Mouse (Mus musculus) intestine, embryonic 14.5 days (tissue): Measurements from ENCODE around the gene Mdc1. TPM values are rescaled to one million over a fixed set of nuclear protein-coding genes. Genes with fewer than 3 reads are reported as not detected.

ENCODE experiments used
- ATAC-seq: fragments of 200-750 bp; cut with Nextera tagmentation; replicated peaks from 2 replicates; pipeline ENCODE4 v1.8.0; 2017; ENCODE audit warnings: low read depth, moderate number of reproducible peaks, moderate TSS enrichment, moderate library complexity; ENCODE audit not compliant: low FRiP score, low TSS enrichment
- DNase-seq: peaks from one replicate; pipeline ENCODE4 v3.0.0-alpha.2; 2018; ENCODE audit warnings: low spot score
- H3K27ac ChIP-seq: fragments of 300-500 bp; sonication (generic); 2 replicates; pipeline ENCODE4 v1.5.1; 2014; ENCODE audit warnings: low read depth, mild to moderate bottlenecking, control low read depth
- H3K27me3 ChIP-seq: fragments of 300-500 bp; sonication (generic); replicated peaks from 2 replicates; pipeline ENCODE4 v1.6.1; 2014; ENCODE audit warnings: low read length, control low read depth; ENCODE audit not compliant: control insufficient read depth, insufficient read depth
- H3K36me3 ChIP-seq: fragments of 300-500 bp; sonication (generic); 2 replicates; pipeline ENCODE4 v1.6.1; 2014; ENCODE audit warnings: low read length, control low read depth; ENCODE audit not compliant: control insufficient read depth, insufficient read depth
- H3K4me1 ChIP-seq: fragments of 300-500 bp; sonication (generic); replicated peaks from 2 replicates; pipeline ENCODE4 v1.6.1; 2014; ENCODE audit warnings: low read length, control low read depth, mixed read lengths; ENCODE audit not compliant: control insufficient read depth, insufficient read depth
- H3K4me2 ChIP-seq: fragments of 300-500 bp; sonication (generic); 2 replicates; pipeline ENCODE4 v1.6.1; 2014; ENCODE audit warnings: low read length
- H3K4me3 ChIP-seq: fragments of 300-500 bp; sonication (generic); 2 replicates; pipeline ENCODE4 v1.5.1; 2014; ENCODE audit warnings: low read depth, low read length, control low read depth, mixed read lengths
- H3K9ac ChIP-seq: fragments of 300-500 bp; sonication (generic); 2 replicates; pipeline ENCODE4 v1.6.1; 2014; ENCODE audit warnings: mild to moderate bottlenecking, low read length
- H3K9me3 ChIP-seq: fragments of 300-500 bp; sonication (generic); 2 replicates; pipeline ENCODE4 v1.6.1; 2016; ENCODE audit warnings: low read length, control low read depth; ENCODE audit not compliant: control insufficient read depth
- WGBS: fragments of 180-500 bp; shearing (Covaris S2); extraction: QIAGEN DNeasy Blood & Tissue Kit; methylation state at CpG from one replicate; pipeline ENCODE4 v1.1.7; 2014; 5-methylcytosine and 5-hydroxymethylcytosine counted together
- microRNA-seq: library from miRNA; unstranded; fragments of <30 nt; microRNA quantifications from one replicate; pipeline ENCODE4, GENCODE M21; 2016
- polyA plus RNA-seq: library from polyadenylated mRNA; unstranded; fragments of >200 nt; fragmentation: Nextera tagmentation; extraction: Ambion mirVana; gene quantifications from 2 replicates; pipeline ENCODE4 v1.2.1, GENCODE M21; 2014

Gene Mdc1
- polyA plus RNA-seq, 1 experiment from 2014 or later = 16.6 TPM

- no peak overlapping the region for H3K4me2 ChIP-seq
- peaks cover under 1% of the 10 kb centered on the region; the same call in 1 of the 2 replicates for H3K4me1 ChIP-seq
- no peak for ATAC-seq
- H3K27ac ChIP-seq = no peak overlapping the region
- WGBS = 93% methylated on average over 9 of the region's 9 CpGs
- peaks cover 84% of the 10 kb centered on the region for H3K36me3 ChIP-seq
- H3K9ac ChIP-seq = no peak overlapping the region
- DNase-seq = no peak
- H3K4me3 ChIP-seq = no peak overlapping the region
- H3K27me3 ChIP-seq = no peaks in the 10 kb centered on the region
- no peaks in the 10 kb centered on the region for H3K9me3 ChIP-seq
Measured at GRCm38 (mm10) chr17:35903343-35903991, 62.2 kb downstream of the Mdc1 start.

GRCm38 (mm10) chr17:35903992-35904355, 62.7 kb downstream of the Mdc1 start:
- ATAC-seq (no peak), DNase-seq (no peak)
- H3K4me3 ChIP-seq = no peak overlapping the region
- H3K9me3 ChIP-seq = no peaks in the 10 kb centered on the region
- WGBS = 81% methylated on average over 4 of the region's 4 CpGs
- peaks cover 6% of the 10 kb centered on the region for H3K4me1 ChIP-seq
- no peak overlapping the region for H3K4me2 ChIP-seq
- peaks cover 81% of the 10 kb centered on the region for H3K36me3 ChIP-seq
- H3K27me3 ChIP-seq = no peaks in the 10 kb centered on the region
- no peak overlapping the region for H3K9ac ChIP-seq
- H3K27ac ChIP-seq = no peak overlapping the region

- H3K27me3 ChIP-seq = no peaks in the 10 kb centered on the region
- WGBS = 91% methylated on average over 1 of the region's 1 CpGs
- no peak overlapping the region for H3K9ac ChIP-seq
- peaks cover 10% of the 10 kb centered on the region for H3K4me1 ChIP-seq
- ATAC-seq = no peak
- no peaks in the 10 kb centered on the region for H3K9me3 ChIP-seq
- DNase-seq = no peak
- H3K4me2 ChIP-seq = no peak overlapping the region
- peaks cover 66% of the 10 kb centered on the region for H3K36me3 ChIP-seq
- H3K27ac ChIP-seq = no peak overlapping the region
- no peak overlapping the region for H3K4me3 ChIP-seq
Measured at GRCm38 (mm10) chr17:35905587-35905986, 64.3 kb downstream of the Mdc1 start.

- Histone ChIP-seq H3K4me3 (no peak overlapping the region), H3K4me1 (peaks cover 10% of the 10 kb centered on the region), H3K27me3 (no peaks in the 10 kb centered on the region), H3K4me2 (no peak overlapping the region), H3K9ac (no peak overlapping the region), H3K27ac (no peak overlapping the region), H3K9me3 (no peaks in the 10 kb centered on the region), H3K36me3 (peaks cover 74% of the 10 kb centered on the region)
- DNase-seq = no peak
- WGBS = 78% methylated on average over 2 of the region's 2 CpGs
- ATAC-seq = no peak
Measured at GRCm38 (mm10) chr17:35907609-35908008, 66.3 kb downstream of the Mdc1 start.

Small RNAs within 50 kb of the gene (microRNA-seq; reads per million reads assigned to microRNA genes)
- 0.59 reads per million for gene Gm28033

Other genes starting within 250 kb of the Mdc1 start
- 3.3 and 3.6 TPM in 2 replicates for gene Sfta2, start 240.0 kb upstream of the Mdc1 start, polyA plus RNA-seq
- not detected in 2 replicates for gene Gm9573, start 214.9 kb upstream of the Mdc1 start, polyA plus RNA-seq
- gene Mucl3, start 197.8 kb upstream of the Mdc1 start, polyA plus RNA-seq = 0.39 and 0.77 TPM in 2 replicates
- gene Vars2, start 173.9 kb upstream of the Mdc1 start, polyA plus RNA-seq = 16.0 and 18.1 TPM in 2 replicates
- gene Gtf2h4, start 167.8 kb upstream of the Mdc1 start, polyA plus RNA-seq = 47.2 and 49.9 TPM in 2 replicates
- 44.6 and 45.1 TPM in 2 replicates for gene Ddr1, start 136.9 kb upstream of the Mdc1 start, polyA plus RNA-seq
- 4.4 and 5.1 TPM in 2 replicates for gene Ier3, start 19.8 kb upstream of the Mdc1 start, polyA plus RNA-seq
- gene Flot1, start 18.3 kb upstream of the Mdc1 start, polyA plus RNA-seq = 42.5 and 48.5 TPM in 2 replicates
- 923 and 1,006 TPM in 2 replicates for gene Tubb5, start 3.2 kb upstream of the Mdc1 start, polyA plus RNA-seq
- 62.6 and 69.3 TPM in 2 replicates for gene Nrm, start 19.8 kb downstream of the Mdc1 start, polyA plus RNA-seq
- 21.2 and 23.2 TPM in 2 replicates for gene Ppp1r18, start 24.1 kb downstream of the Mdc1 start, polyA plus RNA-seq
- 37.2 and 46.1 TPM in 2 replicates for gene Dhx16, start 38.3 kb downstream of the Mdc1 start, polyA plus RNA-seq
- 26.7 and 30.6 TPM in 2 replicates for gene 2310061I04Rik, start 55.9 kb downstream of the Mdc1 start, polyA plus RNA-seq
- 68.5 and 76.3 TPM in 2 replicates for gene Atat1, start 68.6 kb downstream of the Mdc1 start, polyA plus RNA-seq
- gene Mrps18b, start 74.9 kb downstream of the Mdc1 start, polyA plus RNA-seq = 119 and 128 TPM in 2 replicates
- gene Ppp1r10, start 74.9 kb downstream of the Mdc1 start, polyA plus RNA-seq = 33.8 and 34.0 TPM in 2 replicates
- 88.4 and 89.1 TPM in 2 replicates for gene Abcf1, start 128.2 kb downstream of the Mdc1 start, polyA plus RNA-seq
- 37.8 and 38.3 TPM in 2 replicates for gene Gnl1, start 138.3 kb downstream of the Mdc1 start, polyA plus RNA-seq
- 25.3 and 26.1 TPM in 2 replicates for gene Prr3, start 138.7 kb downstream of the Mdc1 start, polyA plus RNA-seq
- gene H2-T24, start 179.0 kb downstream of the Mdc1 start, polyA plus RNA-seq = 2.0 and 3.4 TPM in 2 replicates
- 4.9 and 5.7 TPM in 2 replicates for gene H2-T23, start 191.3 kb downstream of the Mdc1 start, polyA plus RNA-seq
- 15.0 and 17.8 TPM in 2 replicates for gene H2-T22, start 201.2 kb downstream of the Mdc1 start, polyA plus RNA-seq
- not detected in 2 replicates for gene Gm6034, start 201.4 kb downstream of the Mdc1 start, polyA plus RNA-seq
- not detected in 2 replicates for gene Gm11127, start 216.9 kb downstream of the Mdc1 start, polyA plus RNA-seq